Mouse (Mus musculus): ENCODE measurements around the gene Sh3bp2. TPM values are rescaled to one million over a fixed set of nuclear protein-coding genes. Genes with fewer than 3 reads are reported as not detected.
A peak's percentile ranks its signal among the peaks of the same experiment; 100 is the strongest.

The Sh3bp2 gene
- polyA plus RNA-seq, 1 experiment: 12.4 TPM

- Histone ChIP-seq H3K4me1 (ENCODE audit: control insufficient read depth, insufficient read depth, insufficient read length, low read length) (no peaks in the 10 kb centered on the region), H3K27me3 (ENCODE audit: control insufficient read depth, insufficient read depth, low read length) (no peaks in the 10 kb centered on the region), H3K27ac (ENCODE audit: insufficient read depth, low read depth, low read length) (no peak overlapping the region), H3K36me3 (ENCODE audit: control insufficient read depth, insufficient read depth, low read length) (peaks cover 11% of the 10 kb centered on the region; the same call in 1 of the 2 replicates), H3K4me3 (ENCODE audit: low read depth, low read length) (no peak overlapping the region)
- TF ChIP-seq CTCF (IDR thresholded peaks at IDR 0.05; ENCODE audit: extremely low read depth, insufficient read length, insufficient replicate concordance, low read depth, low read length) (no peak), POLR2A (IDR thresholded peaks at IDR 0.05; ENCODE audit: low read depth, low read length) (no peak)
- 80% methylated on average over 6 of the region's 6 CpGs for WGBS
Measured at GRCm38 (mm10) chr5:34496745-34497144, 28.9 kb upstream of the Sh3bp2 start.

- 61% methylated on average over 5 of the region's 5 CpGs for WGBS
- Histone ChIP-seq H3K4me3 (ENCODE audit: low read depth, low read length) (no peak overlapping the region), H3K4me1 (ENCODE audit: control insufficient read depth, insufficient read depth, insufficient read length, low read length) (no peaks in the 10 kb centered on the region), H3K27me3 (ENCODE audit: control insufficient read depth, insufficient read depth, low read length) (no peaks in the 10 kb centered on the region), H3K27ac (ENCODE audit: insufficient read depth, low read depth, low read length) (no peak overlapping the region), H3K36me3 (ENCODE audit: control insufficient read depth, insufficient read depth, low read length) (peaks cover 16% of the 10 kb centered on the region)
- TF ChIP-seq POLR2A (IDR thresholded peaks at IDR 0.05; ENCODE audit: low read depth, low read length): no peak
Measured at GRCm38 (mm10) chr5:34500886-34501285, 24.8 kb upstream of the Sh3bp2 start.

- Histone ChIP-seq H3K4me1 (ENCODE audit: control insufficient read depth, insufficient read depth, insufficient read length, low read length) (no peaks in the 10 kb centered on the region), H3K4me3 (ENCODE audit: low read depth, low read length) (no peak overlapping the region), H3K27me3 (ENCODE audit: control insufficient read depth, insufficient read depth, low read length) (no peaks in the 10 kb centered on the region), H3K36me3 (ENCODE audit: control insufficient read depth, insufficient read depth, low read length) (peaks cover 16% of the 10 kb centered on the region), H3K27ac (ENCODE audit: insufficient read depth, low read depth, low read length) (no peak overlapping the region)
- 75% methylated on average over 3 of the region's 3 CpGs for WGBS
- TF ChIP-seq POLR2A (IDR thresholded peaks at IDR 0.05; ENCODE audit: low read depth, low read length) (no peak), CTCF (IDR thresholded peaks at IDR 0.05; ENCODE audit: extremely low read depth, insufficient read length, insufficient replicate concordance, low read depth, low read length) (no peak)
Measured at GRCm38 (mm10) chr5:34501588-34501987, 24.1 kb upstream of the Sh3bp2 start.

GRCm38 (mm10) chr5:34502411-34502810, 23.2 kb upstream of the Sh3bp2 start:
- H3K27me3 ChIP-seq (ENCODE audit: control insufficient read depth, insufficient read depth, low read length): no peaks in the 10 kb centered on the region
- WGBS: 100% methylated on average over 1 of the region's 1 CpGs

GRCm38 (mm10) chr5:34502821-34503220, 22.8 kb upstream of the Sh3bp2 start:
- 81% methylated on average over 6 of the region's 6 CpGs for WGBS
- H3K4me1 ChIP-seq (ENCODE audit: control insufficient read depth, insufficient read depth, insufficient read length, low read length): no peaks in the 10 kb centered on the region
- TF ChIP-seq CTCF (IDR thresholded peaks at IDR 0.05; ENCODE audit: extremely low read depth, insufficient read length, insufficient replicate concordance, low read depth, low read length): no peak
- H3K36me3 ChIP-seq (ENCODE audit: control insufficient read depth, insufficient read depth, low read length): peaks cover 15% of the 10 kb centered on the region
- H3K4me3 ChIP-seq (ENCODE audit: low read depth, low read length): no peak overlapping the region
- no peak overlapping the region for H3K27ac ChIP-seq (ENCODE audit: insufficient read depth, low read depth, low read length)
- H3K27me3 ChIP-seq (ENCODE audit: control insufficient read depth, insufficient read depth, low read length): no peaks in the 10 kb centered on the region

More at GRCm38 (mm10) chr5:34502411-34502810, 23.2 kb upstream of the Sh3bp2 start:
- TF ChIP-seq POLR2A (IDR thresholded peaks at IDR 0.05; ENCODE audit: low read depth, low read length) (no peak), CTCF (IDR thresholded peaks at IDR 0.05; ENCODE audit: extremely low read depth, insufficient read length, insufficient replicate concordance, low read depth, low read length) (no peak)
- H3K4me1 ChIP-seq (ENCODE audit: control insufficient read depth, insufficient read depth, insufficient read length, low read length): no peaks in the 10 kb centered on the region
- no peak overlapping the region for H3K4me3 ChIP-seq (ENCODE audit: low read depth, low read length)
- peaks cover 15% of the 10 kb centered on the region for H3K36me3 ChIP-seq (ENCODE audit: control insufficient read depth, insufficient read depth, low read length)
- H3K27ac ChIP-seq (ENCODE audit: insufficient read depth, low read depth, low read length): no peak overlapping the region

- WGBS: 92% methylated on average over 3 of the region's 3 CpGs
- H3K27ac ChIP-seq (ENCODE audit: insufficient read depth, low read depth, low read length): no peak overlapping the region
- no peaks in the 10 kb centered on the region for H3K36me3 ChIP-seq (ENCODE audit: control insufficient read depth, insufficient read depth, low read length)
- TF ChIP-seq POLR2A (IDR thresholded peaks at IDR 0.05; ENCODE audit: low read depth, low read length) (no peak), CTCF (IDR thresholded peaks at IDR 0.05; ENCODE audit: extremely low read depth, insufficient read length, insufficient replicate concordance, low read depth, low read length) (no peak)
- no peaks in the 10 kb centered on the region for H3K27me3 ChIP-seq (ENCODE audit: control insufficient read depth, insufficient read depth, low read length)
- H3K4me3 ChIP-seq (ENCODE audit: low read depth, low read length): no peak overlapping the region
- H3K4me1 ChIP-seq (ENCODE audit: control insufficient read depth, insufficient read depth, insufficient read length, low read length): peaks cover 5% of the 10 kb centered on the region; the same call in 1 of the 2 replicates
Measured at GRCm38 (mm10) chr5:34512486-34512885, 13.2 kb upstream of the Sh3bp2 start.

GRCm38 (mm10) chr5:34513466-34514217, 12.0 kb upstream of the Sh3bp2 start, which contains the start of gene Tnip2:
Tnip2 (minus strand) TSS chr5:34513991.
- Histone ChIP-seq H3K4me3 (ENCODE audit: low read depth, low read length) (peak within 1 kb of the TSS; percentile 81), H3K36me3 (ENCODE audit: control insufficient read depth, insufficient read depth, low read length) (no peaks in the 10 kb centered on the region), H3K4me1 (ENCODE audit: control insufficient read depth, insufficient read depth, insufficient read length, low read length) (peaks cover 5% of the 10 kb centered on the region; the same call in 1 of the 2 replicates), H3K27me3 (ENCODE audit: control insufficient read depth, insufficient read depth, low read length) (no peaks in the 10 kb centered on the region), H3K27ac (ENCODE audit: insufficient read depth, low read depth, low read length) (peak within 1 kb of the TSS; percentile 44)
- TF ChIP-seq CTCF (IDR thresholded peaks at IDR 0.05; ENCODE audit: extremely low read depth, insufficient read length, insufficient replicate concordance, low read depth, low read length): no peak
- peak; percentile 70 for TF ChIP-seq POLR2A (IDR thresholded peaks at IDR 0.05; ENCODE audit: low read depth, low read length)
- under 1% methylated on average over 62 of the region's 64 CpGs for WGBS

All from small intestine, adult 2 months (tissue).